Mouse (Mus musculus): ENCODE results near the gene Cdiptos. TPM values are rescaled to one million over a fixed set of nuclear protein-coding genes. Genes with fewer than 3 reads are reported as not detected.

Gene Cdiptos
- polyA plus RNA-seq, 1 experiment from 2014 or later, result 2.8 TPM

GRCm38 (mm10) chr7:127021563-127022527 is 45.9 kb upstream of the Cdiptos start:
- Histone ChIP-seq H3K9me3 (replicated peaks; ENCODE audit: low read length) (no peaks in the 10 kb centered on the region), H3K4me1 (replicated peaks; ENCODE audit: insufficient read depth, low read length) (peaks cover 46% of the 10 kb centered on the region), H3K9ac (ENCODE audit: low read depth, low read length) (peak overlapping the region; percentile 60), H3K36me3 (ENCODE audit: insufficient read depth, low read length) (0 out of 2 replicates have a peak, but pooled peaks cover 15% of the 10 kb centered on the region), H3K4me2 (ENCODE audit: low read length) (peak overlapping the region; percentile 85), H3K27me3 (ENCODE audit: insufficient read depth, low read length) (no peaks in the 10 kb centered on the region), H3K27ac (peak overlapping the region; percentile 57; the same call in 1 of the 2 replicates), H3K4me3 (replicated peaks; ENCODE audit: low read depth, low read length) (peak overlapping the region; percentile 43)
- 53% methylated on average over 5 of the region's 5 CpGs for WGBS
- ATAC-seq (replicated peaks; ENCODE audit: low FRiP score, low read depth), result no peak
- peak; percentile 41 for DNase-seq (ENCODE audit: low spot score)
- no peak for TF ChIP-seq CTCF (IDR thresholded peaks at IDR 0.05; ENCODE audit: low read depth)

GRCm38 (mm10) chr7:127020901-127021562 is 45.1 kb upstream of the Cdiptos start, which contains the start of the genes Gm42742 and Prrt2:
Gene Gm42742, minus strand, starts transcription at chr7:127021097.
Gene Prrt2, minus strand, starts transcription at chr7:127021211.
- H3K27ac ChIP-seq, result peak within 1 kb of the TSS; percentile 57
- ATAC-seq (replicated peaks; ENCODE audit: low FRiP score, low read depth), result no peak
- peak within 1 kb of the TSS; percentile 43 for H3K4me3 ChIP-seq (replicated peaks; ENCODE audit: low read depth, low read length)
- H3K36me3 ChIP-seq (ENCODE audit: insufficient read depth, low read length), result 0 out of 2 replicates have a peak, but pooled peaks cover 15% of the 10 kb centered on the region
- H3K27me3 ChIP-seq (ENCODE audit: insufficient read depth, low read length), result no peaks in the 10 kb centered on the region
- no peaks in the 10 kb centered on the region for H3K9me3 ChIP-seq (replicated peaks; ENCODE audit: low read length)
- peaks cover 46% of the 10 kb centered on the region for H3K4me1 ChIP-seq (replicated peaks; ENCODE audit: insufficient read depth, low read length)
- peak within 1 kb of the TSS; percentile 60 for H3K9ac ChIP-seq (ENCODE audit: low read depth, low read length)
- TF ChIP-seq CTCF (IDR thresholded peaks at IDR 0.05; ENCODE audit: low read depth), result no peak
- H3K4me2 ChIP-seq (ENCODE audit: low read length), result peak within 1 kb of the TSS; percentile 85
- peak; percentile 88 for DNase-seq (ENCODE audit: low spot score)
- WGBS, result 2% methylated on average over 33 of the region's 37 CpGs

- H3K9me3 ChIP-seq (replicated peaks; ENCODE audit: low read length), result no peaks in the 10 kb centered on the region
- ATAC-seq (replicated peaks; ENCODE audit: low FRiP score, low read depth) (no peak), DNase-seq (ENCODE audit: low spot score) (peak; percentile 27)
- TF ChIP-seq CTCF (IDR thresholded peaks at IDR 0.05; ENCODE audit: low read depth), result no peak
- H3K27me3 ChIP-seq (ENCODE audit: insufficient read depth, low read length), result no peaks in the 10 kb centered on the region
- peak overlapping the region; percentile 85 for H3K4me2 ChIP-seq (ENCODE audit: low read length)
- 38% methylated on average over 5 of the region's 5 CpGs for WGBS
- H3K27ac ChIP-seq, result peak overlapping the region; percentile 57
- H3K36me3 ChIP-seq (ENCODE audit: insufficient read depth, low read length), result 0 out of 2 replicates have a peak, but pooled peaks cover 15% of the 10 kb centered on the region
- H3K4me3 ChIP-seq (replicated peaks; ENCODE audit: low read depth, low read length), result peak overlapping the region; percentile 43
- peak overlapping the region; percentile 60 for H3K9ac ChIP-seq (ENCODE audit: low read depth, low read length)
- H3K4me1 ChIP-seq (replicated peaks; ENCODE audit: insufficient read depth, low read length), result peaks cover 50% of the 10 kb centered on the region
These were observed 44.6 kb upstream of the Cdiptos start for GRCm38 (mm10) chr7:127020491-127020890.

GRCm38 (mm10) chr7:127020031-127020430 is 44.1 kb upstream of the Cdiptos start:
- H3K9ac ChIP-seq (ENCODE audit: low read depth, low read length), result peak overlapping the region; percentile 60; the same call in 1 of the 2 replicates
- H3K9me3 ChIP-seq (replicated peaks; ENCODE audit: low read length), result no peaks in the 10 kb centered on the region
- no peak for TF ChIP-seq CTCF (IDR thresholded peaks at IDR 0.05; ENCODE audit: low read depth)
- peaks cover 50% of the 10 kb centered on the region for H3K4me1 ChIP-seq (replicated peaks; ENCODE audit: insufficient read depth, low read length)
- 54% methylated on average over 3 of the region's 3 CpGs for WGBS
- ATAC-seq (replicated peaks; ENCODE audit: low FRiP score, low read depth) (no peak), DNase-seq (ENCODE audit: low spot score) (peak; percentile 16)
- H3K27me3 ChIP-seq (ENCODE audit: insufficient read depth, low read length), result no peaks in the 10 kb centered on the region
- 0 out of 2 replicates have a peak, but pooled peaks cover 15% of the 10 kb centered on the region for H3K36me3 ChIP-seq (ENCODE audit: insufficient read depth, low read length)
- peak overlapping the region; percentile 85 for H3K4me2 ChIP-seq (ENCODE audit: low read length)
- H3K4me3 ChIP-seq (replicated peaks; ENCODE audit: low read depth, low read length), result peak overlapping the region; percentile 43; the same call in 1 of the 2 replicates
- H3K27ac ChIP-seq, result no peak overlapping the region

- ATAC-seq (replicated peaks; ENCODE audit: low FRiP score, low read depth) (no peak), DNase-seq (ENCODE audit: low spot score) (no peak)
- Histone ChIP-seq H3K9ac (ENCODE audit: low read depth, low read length) (no peak overlapping the region), H3K4me2 (ENCODE audit: low read length) (peak overlapping the region; percentile 85), H3K4me3 (replicated peaks; ENCODE audit: low read depth, low read length) (no peak overlapping the region), H3K9me3 (replicated peaks; ENCODE audit: low read length) (no peaks in the 10 kb centered on the region), H3K27me3 (ENCODE audit: insufficient read depth, low read length) (no peaks in the 10 kb centered on the region), H3K4me1 (replicated peaks; ENCODE audit: insufficient read depth, low read length) (peaks cover 47% of the 10 kb centered on the region), H3K27ac (no peak overlapping the region), H3K36me3 (ENCODE audit: insufficient read depth, low read length) (0 out of 2 replicates have a peak, but pooled peaks cover 15% of the 10 kb centered on the region)
- WGBS, result 73% methylated on average over 14 of the region's 14 CpGs
- TF ChIP-seq CTCF (IDR thresholded peaks at IDR 0.05; ENCODE audit: low read depth), result no peak
These were observed 43.5 kb upstream of the Cdiptos start for GRCm38 (mm10) chr7:127019306-127019960.

All from kidney, postnatal 0 days (tissue).